Mouse (Mus musculus) gastrocnemius, postnatal 14 days (tissue): ENCODE data around the gene Rpsa. TPM values are rescaled to one million over a fixed set of nuclear protein-coding genes. Genes with fewer than 3 reads are reported as not detected.
A peak's percentile ranks its signal among the peaks of the same experiment; 100 is the strongest.
"Not testable (repeated sequence)": the region's sequence is repeated elsewhere in the genome, so short reads cannot be mapped to it uniquely, and the experiment has no call there.

Source experiments
- DNase-seq: peaks from one replicate; pipeline ENCODE4 v3.0.0; 2021; ENCODE audit warnings: mixed read lengths
- intact Hi-C: fragments of 180-260 bp; cut with DNase I; formaldehyde crosslinking; loops from one replicate; pipeline ENCODE4 v1.15.1; 2025; ENCODE audit warnings: low total_unique reads
- long read RNA-seq, 2 experiments: library from polyadenylated mRNA; stranded (forward); transcript quantifications; one replicate each; pipeline ENCODE4 v2.0.0; 2021
- total RNA-seq, 2 experiments: library from RNA; stranded (reverse); gene quantifications; 2 replicates each; pipeline ENCODE4 v1.2.3; 2021

Gene Rpsa
- 100 to 1,000 TPM; 554 to 604 TPM for total RNA-seq
- long read RNA-seq, experiment 1, transcript Rpsa-201 (7 exons, 1,938 nt) = major isoform, 97 of 136 reads
- long read RNA-seq, experiment 1, transcript Rpsa-204 (6 exons, 1,599 nt) = minor isoform, 7 of 136 reads
- long read RNA-seq, experiment 1, partial matches to known transcripts = 31 of 136 reads
- long read RNA-seq, experiment 1, other reads (novel, unspliced or antisense) = 1 of 136 reads
- long read RNA-seq, experiment 2, transcript Rpsa-201 (7 exons, 1,938 nt) = major isoform, 132 of 166 reads
- long read RNA-seq, experiment 2, partial matches to known transcripts = 26 of 166 reads
- long read RNA-seq, experiment 2, other reads (novel, unspliced or antisense) = 4 of 166 reads

DNA sequence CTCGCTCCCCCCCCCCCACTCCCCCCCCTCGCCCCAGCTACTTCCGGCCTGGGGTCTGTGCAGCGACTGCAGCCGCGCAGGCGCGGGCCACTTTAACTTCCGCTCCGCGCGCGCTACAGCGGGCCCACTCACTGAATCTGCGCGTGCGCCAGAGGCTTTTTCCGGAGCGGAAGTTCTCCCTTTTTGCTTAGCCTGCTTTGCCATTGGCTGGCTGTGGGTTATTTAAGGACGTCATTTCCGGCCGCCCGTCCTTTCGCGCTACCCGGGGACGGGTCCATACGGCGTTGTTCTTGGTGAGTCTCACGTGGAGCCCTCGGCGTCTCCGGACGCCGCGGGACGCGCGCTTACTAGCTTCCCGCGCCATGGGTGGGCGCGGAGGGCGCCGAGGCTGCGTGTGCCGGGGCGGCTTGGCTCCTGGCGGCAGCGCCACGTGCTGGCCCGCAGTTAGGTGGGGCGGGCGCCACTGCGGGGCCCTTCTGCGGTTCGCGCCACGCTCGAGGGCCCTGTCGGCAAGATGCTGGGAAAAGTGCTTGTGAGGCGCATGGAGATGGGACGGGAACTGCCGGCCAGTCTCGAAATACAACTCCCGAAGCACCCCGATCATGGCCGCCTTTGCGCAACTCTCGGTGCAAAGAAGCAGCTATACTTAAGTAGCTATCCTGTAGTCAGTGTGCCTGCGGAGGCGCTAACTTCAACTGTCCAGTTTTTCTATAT is at the start of gene Rpsa:
Gene Rpsa, plus strand, starts transcription at position 152 of the 714 bp plus-strand sequence.
- intact Hi-C loops = no loop called here
- DNase-seq = peak; percentile 97

GRCm38 (mm10) chr9:120078241-120078640 is 49.2 kb upstream of the Rpsa start:
- DNase-seq = no peak
- intact Hi-C loops = no loop called here

DNA sequence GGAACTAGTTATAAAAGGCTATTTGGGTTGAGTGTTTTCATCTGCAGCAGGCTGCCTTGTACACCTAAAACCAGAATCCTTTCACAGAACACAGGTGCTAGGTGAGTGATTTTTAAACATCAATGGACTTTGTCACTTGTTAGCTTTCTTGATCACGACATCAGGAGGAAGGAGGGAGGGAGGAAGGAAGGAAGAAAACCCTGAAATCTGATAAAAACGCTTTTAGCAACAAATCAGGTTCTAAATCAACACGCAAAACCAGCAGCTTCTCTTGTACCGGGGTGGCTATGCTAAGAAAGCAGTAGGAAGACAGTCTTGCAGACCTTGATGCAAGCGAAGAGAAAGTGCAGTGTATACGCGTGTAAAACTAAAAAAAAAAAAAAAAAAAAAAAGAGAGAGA is 47.6 kb upstream of the Rpsa start:
- intact Hi-C loops = no loop called here

GRCm38 (mm10) chr9:120080546-120081108 is 46.9 kb upstream of the Rpsa start:
- DNase-seq = peak; percentile 16
- intact Hi-C loops = no loop called here

More for the DNA sequence above, 47.6 kb upstream of the Rpsa start:
- DNase-seq = no peak

- intact Hi-C loops = no loop called here
- no peak for DNase-seq
Measured at GRCm38 (mm10) chr9:120081247-120081646, 46.2 kb upstream of the Rpsa start.

DNA sequence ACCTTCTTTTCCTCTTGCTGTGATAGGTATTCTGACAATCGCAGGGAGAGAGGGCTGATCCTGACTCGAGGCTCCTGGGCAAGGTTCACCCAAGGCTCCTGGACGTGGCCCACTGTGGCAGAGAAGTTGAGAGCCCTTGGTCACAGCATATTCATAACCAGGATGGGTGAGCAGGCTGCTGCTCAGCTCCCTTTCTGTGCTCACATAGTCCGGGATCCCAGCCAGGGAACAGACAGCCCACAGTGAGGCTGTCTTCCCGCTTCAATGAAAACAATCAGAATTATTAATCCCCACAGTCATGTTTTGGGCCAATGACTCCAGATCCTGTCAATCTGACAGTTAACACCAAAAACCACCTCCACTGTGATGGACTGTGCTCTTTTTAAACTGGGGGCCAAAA is 45.5 kb upstream of the Rpsa start:
- no peak for DNase-seq
- intact Hi-C loops = no loop called here

DNA sequence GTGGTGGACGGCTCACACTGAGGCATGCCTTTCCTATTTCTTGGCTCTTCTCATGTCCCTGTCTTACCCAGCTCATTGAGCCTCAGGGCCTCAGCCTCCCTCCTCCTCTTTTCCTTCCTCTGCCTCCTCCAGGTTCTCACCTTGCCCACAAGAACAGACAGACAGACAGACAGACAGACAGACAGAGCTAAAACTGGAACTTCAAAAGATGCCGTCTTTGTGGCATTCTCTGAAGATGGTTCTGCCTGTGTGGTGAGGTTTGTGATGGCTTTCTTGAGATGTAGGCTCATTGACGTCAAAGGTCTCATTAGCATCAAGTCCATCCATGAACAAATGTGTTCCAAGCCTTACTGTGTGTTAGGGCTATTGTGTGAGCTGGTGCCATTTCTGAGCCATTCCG is 44.8 kb upstream of the Rpsa start:
- intact Hi-C loops = no loop called here
- DNase-seq = no peak

GRCm38 (mm10) chr9:120083158-120083894 is 44.2 kb upstream of the Rpsa start:
- intact Hi-C loops = no loop called here
- DNase-seq = no peak

DNA sequence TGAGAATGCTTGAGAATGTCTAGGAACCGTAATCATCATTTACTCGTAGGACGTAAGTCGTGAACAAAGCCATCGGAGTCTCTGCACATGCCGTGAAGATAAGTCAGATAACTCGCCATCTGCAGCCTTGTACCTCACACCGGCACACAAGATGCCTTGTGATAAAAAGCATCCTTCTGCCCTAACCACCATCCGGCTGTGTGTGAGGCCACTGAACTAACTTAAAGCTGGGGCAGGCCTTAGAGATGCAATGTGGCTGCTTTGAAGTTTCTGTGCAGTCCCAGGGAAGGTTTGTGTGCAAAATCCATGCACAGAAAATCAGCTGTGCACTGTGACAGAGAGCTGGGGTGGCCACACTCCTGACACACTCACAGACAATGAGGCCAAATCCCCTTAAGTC is 43.1 kb upstream of the Rpsa start:
- intact Hi-C loops = no loop called here
- DNase-seq = no peak

- intact Hi-C loops = no loop called here
- no peak for DNase-seq
Measured at GRCm38 (mm10) chr9:120089125-120089524, 38.4 kb upstream of the Rpsa start.

DNA sequence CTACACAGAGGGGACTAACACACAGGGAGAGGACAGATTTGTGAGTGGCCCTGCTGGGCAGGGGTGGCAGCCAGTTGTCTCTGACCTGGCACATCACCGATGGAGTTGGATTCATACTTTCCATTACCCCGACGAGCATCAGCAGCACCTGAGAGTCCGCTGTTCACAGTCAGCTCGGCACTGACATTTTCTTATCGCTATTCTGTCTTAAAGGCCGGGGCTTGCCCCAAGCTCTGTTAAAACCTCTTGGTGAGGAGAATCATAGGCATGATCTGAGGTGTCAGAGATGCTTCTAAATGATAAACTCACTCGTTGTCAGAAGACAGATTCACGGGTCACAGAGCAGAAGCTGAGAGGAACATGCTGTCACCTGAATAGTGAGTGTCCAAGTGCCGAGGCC is 36.4 kb upstream of the Rpsa start:
- intact Hi-C loops = no loop called here
- DNase-seq = no peak

GRCm38 (mm10) chr9:120091696-120092238 is 35.7 kb upstream of the Rpsa start, which contains the start of gene Ccr8:
Gene Ccr8, plus strand, starts transcription at chr9:120092114.
- no peak for DNase-seq
- intact Hi-C loops = no loop called here

DNA sequence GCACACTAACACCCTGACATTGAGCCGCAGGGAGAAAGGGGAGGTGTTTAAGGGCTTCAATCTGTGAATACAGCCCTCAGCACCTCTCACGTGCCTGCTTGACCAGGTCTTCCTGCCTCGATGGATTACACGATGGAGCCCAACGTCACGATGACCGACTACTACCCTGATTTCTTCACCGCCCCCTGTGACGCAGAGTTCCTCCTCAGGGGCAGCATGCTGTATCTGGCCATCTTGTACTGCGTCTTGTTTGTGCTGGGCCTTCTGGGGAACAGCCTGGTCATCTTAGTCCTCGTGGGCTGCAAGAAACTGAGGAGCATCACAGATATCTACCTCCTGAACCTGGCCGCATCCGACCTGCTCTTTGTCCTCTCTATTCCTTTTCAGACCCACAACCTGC is 33.8 kb upstream of the Rpsa start:
- no peak for DNase-seq
- intact Hi-C loops = no loop called here

DNA sequence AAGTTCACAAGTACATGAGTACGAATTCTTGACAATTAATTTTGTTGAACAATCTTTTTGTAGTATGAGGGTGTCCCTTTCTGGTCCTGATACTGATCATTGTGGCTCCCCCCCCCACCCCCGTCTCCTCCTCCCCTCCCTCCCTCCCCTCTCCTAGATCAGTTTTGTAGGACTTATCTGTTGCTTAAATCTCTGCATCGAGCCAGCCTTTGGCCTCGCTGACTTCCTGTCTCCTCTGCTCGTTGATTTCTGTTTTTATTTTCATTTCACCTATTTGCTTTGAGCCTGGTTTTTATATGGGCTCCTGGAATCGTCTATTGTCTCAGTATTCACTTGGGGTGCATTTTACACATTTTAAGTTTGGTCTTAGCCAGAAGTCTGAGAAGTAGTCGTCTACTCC is 31.6 kb upstream of the Rpsa start:
- no peak for DNase-seq
- intact Hi-C loops = loop anchor here (5.0 kb wide), 1 partner anchor 69 kb away; no protein-coding TSS in a partner anchor

- peak; percentile 49 for DNase-seq
Measured at GRCm38 (mm10) chr9:120098682-120099081, 28.8 kb upstream of the Rpsa start.

DNA sequence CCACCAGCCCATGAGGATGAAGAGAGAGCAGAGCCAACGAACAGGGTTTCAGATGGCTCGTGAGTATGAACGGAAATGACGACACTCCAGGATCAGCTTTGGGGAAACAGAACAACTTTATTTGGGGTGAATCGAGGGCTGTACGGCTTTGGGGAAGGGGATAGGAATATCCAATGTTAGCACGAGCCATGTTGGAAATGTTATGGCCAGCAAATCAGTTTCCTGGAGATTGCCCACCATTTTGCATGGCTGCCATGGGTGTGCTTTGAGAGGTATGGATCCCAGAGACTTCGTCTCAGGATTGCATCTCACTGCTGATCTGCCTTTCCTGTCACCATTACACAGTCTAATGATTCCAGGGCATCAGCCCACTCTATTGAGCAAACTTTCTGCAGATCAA is 28.2 kb upstream of the Rpsa start:
- intact Hi-C loops = loop anchor here (5.0 kb wide), 1 partner anchor 72 kb away; no protein-coding TSS in a partner anchor
- DNase-seq = no peak

More at GRCm38 (mm10) chr9:120098682-120099081, 28.8 kb upstream of the Rpsa start:
- intact Hi-C loops = loop anchor here (5.0 kb wide), 1 partner anchor 71 kb away; no protein-coding TSS in a partner anchor

GRCm38 (mm10) chr9:120101165-120101564 is 26.3 kb upstream of the Rpsa start:
- DNase-seq = no peak
- intact Hi-C loops = no loop called here

- intact Hi-C loops, DNase-seq: not testable (repeated sequence)
Measured at GRCm38 (mm10) chr9:120108953-120109352, 18.5 kb upstream of the Rpsa start.

GRCm38 (mm10) chr9:120110211-120111018 is 17.1 kb upstream of the Rpsa start, which contains the start of gene Slc25a38:
Gene Slc25a38, plus strand, starts transcription at chr9:120110374.
- peak; percentile 96 for DNase-seq
- intact Hi-C loops = no loop called here
